Mouse (Mus musculus) lung, postnatal 0 days (tissue): ENCODE measurements around the gene Chchd6.

Source experiments
- CTCF ChIP-seq: IDR thresholded peaks from 2 replicates; pipeline ENCODE4 v1.5.1; 2016; ENCODE audit warnings: antibody characterized with exemption, mild to moderate bottlenecking
- EP300 ChIP-seq: IDR thresholded peaks from 2 replicates; pipeline ENCODE4 v1.6.1; 2016; ENCODE audit warnings: antibody characterized with exemption, mild to moderate bottlenecking, control low read depth

GRCm38 (mm10) chr6:89345486-89345785 is 250.0 kb downstream of the Chchd6 start:
- TF ChIP-seq CTCF = no peak
- TF ChIP-seq EP300 = no peak
